Mouse (Mus musculus) kidney, postnatal 36 days (tissue): ENCODE data around the gene Anpep.

Source experiments
- DNase-seq, 2 experiments: peaks; one replicate each; pipeline ENCODE4 v3.0.0; 2021 to 2022; ENCODE audit warnings: mixed read lengths in 2 of 2

The Anpep gene

GRCm38 (mm10) chr7:79860811-79861210 is at the start of gene Anpep:
Gene Anpep, minus strand, starts transcription at chr7:79861059.
- no peak for DNase-seq

- DNase-seq: peak in 1 of 2 experiments; percentile 30
Measured at GRCm38 (mm10) chr7:79907356-79907755, 46.5 kb upstream of the Anpep start.

- DNase-seq: no peak
Measured at GRCm38 (mm10) chr7:79906914-79907313, 46.1 kb upstream of the Anpep start.

- DNase-seq: no peak
Measured at GRCm38 (mm10) chr7:79905193-79905592, 44.3 kb upstream of the Anpep start.

GRCm38 (mm10) chr7:79903160-79903792 is 42.4 kb upstream of the Anpep start:
- no peak for DNase-seq

GRCm38 (mm10) chr7:79900753-79901152 is 39.9 kb upstream of the Anpep start:
- no peak for DNase-seq

- no peak for DNase-seq
Measured at GRCm38 (mm10) chr7:79895225-79895624, 34.4 kb upstream of the Anpep start.

- no peak for DNase-seq
Measured at GRCm38 (mm10) chr7:79894790-79895189, 33.9 kb upstream of the Anpep start.

GRCm38 (mm10) chr7:79892576-79893428 is 31.9 kb upstream of the Anpep start:
- no peak for DNase-seq

GRCm38 (mm10) chr7:79890436-79891221 is 29.8 kb upstream of the Anpep start:
- peak; percentile 67 to 74 for DNase-seq

GRCm38 (mm10) chr7:79888603-79889002 is 27.7 kb upstream of the Anpep start:
- no peak for DNase-seq

- DNase-seq: peak; percentile 34 to 56
Measured at GRCm38 (mm10) chr7:79883613-79884334, 22.9 kb upstream of the Anpep start.

GRCm38 (mm10) chr7:79881901-79882300 is 21.0 kb upstream of the Anpep start:
- DNase-seq: no peak

GRCm38 (mm10) chr7:79880998-79881397 is 20.1 kb upstream of the Anpep start:
- DNase-seq: no peak

GRCm38 (mm10) chr7:79880033-79880432 is 19.2 kb upstream of the Anpep start:
- DNase-seq: no peak

GRCm38 (mm10) chr7:79878455-79879025 is 17.7 kb upstream of the Anpep start:
- DNase-seq: peak in 1 of 2 experiments; percentile 57

GRCm38 (mm10) chr7:79873407-79873806 is 12.5 kb upstream of the Anpep start:
- DNase-seq: no peak

GRCm38 (mm10) chr7:79871797-79872345 is 11.0 kb upstream of the Anpep start:
- DNase-seq: no peak

GRCm38 (mm10) chr7:79869072-79869719 is 8.3 kb upstream of the Anpep start:
- DNase-seq: no peak

- peak in 1 of 2 experiments; percentile 40 for DNase-seq
Measured at GRCm38 (mm10) chr7:79868475-79868874, 7.6 kb upstream of the Anpep start.

- DNase-seq: no peak
Measured at GRCm38 (mm10) chr7:79867861-79868260, 7.0 kb upstream of the Anpep start.
